Mouse (Mus musculus) retina, embryonic 14.5 days (tissue): ENCODE results near the gene Stx11.

Source experiments
- DNase-seq: peaks from one replicate; pipeline ENCODE4 v3.0.0-alpha.2; 2015; ENCODE audit warnings: low spot score

The Stx11 gene

GRCm38 (mm10) chr10:12915826-12916225 is 48.3 kb downstream of the Stx11 start:
- no peak for DNase-seq

DNA sequence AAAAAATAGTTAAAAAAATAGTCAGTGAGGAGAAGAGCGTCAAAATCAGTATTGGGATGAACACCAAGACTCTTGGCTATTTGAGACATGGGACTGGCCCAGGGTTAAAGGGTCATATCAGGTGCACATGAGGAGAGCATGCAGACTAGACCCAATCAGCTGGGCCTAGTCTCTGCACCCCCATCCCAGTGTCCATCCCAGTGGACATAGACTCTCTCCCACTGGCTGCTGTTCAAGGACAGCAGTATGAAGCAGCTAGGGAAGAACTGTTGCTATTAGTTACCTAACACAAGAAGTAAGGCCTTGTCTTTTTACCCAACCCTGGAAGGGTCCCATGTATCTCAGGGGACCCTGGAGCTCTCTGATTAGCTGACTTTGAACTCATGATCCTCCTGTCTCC is 49.9 kb downstream of the Stx11 start:
- DNase-seq, result no peak

- no peak for DNase-seq
Observed at GRCm38 (mm10) chr10:12911981-12912530, 52.0 kb downstream of the Stx11 start.

DNA sequence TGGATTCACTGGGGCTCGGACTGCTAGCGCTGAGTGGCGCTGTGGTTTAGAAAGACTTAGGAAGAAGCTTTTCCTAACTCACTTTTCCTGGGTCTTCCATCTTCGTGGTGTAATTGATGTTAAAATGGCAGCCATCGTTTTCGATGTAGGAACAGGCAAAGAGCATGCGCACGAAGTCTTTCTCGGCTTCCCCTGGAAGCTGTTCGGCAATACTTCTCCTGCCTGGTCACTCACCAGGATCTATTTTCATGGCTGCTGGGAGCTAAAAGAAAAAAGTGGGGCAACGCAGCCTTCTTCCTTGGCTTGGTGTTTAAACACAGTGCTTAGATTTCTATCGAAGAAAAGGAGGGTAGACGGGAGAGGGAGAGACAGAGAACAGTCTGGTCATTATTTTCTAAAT is 52.6 kb downstream of the Stx11 start:
- no peak for DNase-seq

DNA sequence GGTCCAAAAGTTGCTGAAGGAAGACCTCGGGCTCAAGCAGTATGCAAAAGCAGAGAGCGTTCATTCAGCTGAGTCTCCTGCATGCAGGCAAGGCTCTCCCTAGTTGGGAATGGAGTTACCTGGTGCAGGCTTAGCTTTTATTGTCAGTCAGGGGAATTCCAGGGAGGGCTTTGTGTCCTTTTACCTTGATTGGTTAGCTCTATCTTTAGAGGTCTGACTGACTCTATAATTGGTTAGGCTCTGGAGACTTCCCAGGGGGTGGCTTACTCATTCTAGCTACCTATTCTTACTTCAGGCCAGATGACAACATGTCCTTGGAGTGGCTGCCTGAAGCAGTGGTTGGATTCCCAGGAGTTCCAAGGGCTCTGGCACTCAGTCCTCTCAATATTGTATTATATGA is 54.2 kb downstream of the Stx11 start:
- no peak for DNase-seq

GRCm38 (mm10) chr10:12909179-12909578 is 54.9 kb downstream of the Stx11 start:
- no peak for DNase-seq

- no peak for DNase-seq
Observed at GRCm38 (mm10) chr10:12904140-12904528, 60.0 kb downstream of the Stx11 start.

DNA sequence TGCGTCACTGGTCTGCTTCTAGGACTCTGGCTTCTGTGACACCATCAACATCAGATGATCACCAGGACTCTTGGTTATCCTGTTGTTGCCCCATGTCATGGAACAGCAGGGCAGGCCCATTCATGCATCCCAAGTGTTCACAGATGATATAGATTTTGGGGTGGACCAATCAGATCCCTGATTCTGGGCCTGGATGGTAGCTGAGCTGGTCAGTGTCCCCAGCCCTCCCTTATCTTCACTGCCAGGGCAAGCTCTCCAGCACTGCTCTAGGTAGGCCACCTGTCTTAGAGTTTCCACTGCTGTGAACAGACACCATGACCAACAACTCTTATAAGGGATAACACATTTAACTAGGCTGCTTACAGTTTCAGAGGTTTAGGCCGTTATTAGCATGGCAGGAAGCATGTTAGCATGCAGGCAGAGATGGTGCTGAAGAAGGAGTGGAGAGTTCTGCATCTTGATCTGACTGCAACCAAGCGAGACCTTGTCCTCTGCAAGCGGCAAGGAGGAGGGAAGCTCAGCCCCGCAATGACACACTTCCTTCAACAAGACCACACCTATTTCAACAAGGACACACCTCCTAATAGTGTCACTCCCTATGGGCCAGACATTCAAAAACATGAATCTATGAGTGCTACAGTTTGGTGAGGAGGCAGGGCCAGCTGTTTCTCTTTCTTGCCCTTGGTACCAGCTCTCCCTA is 60.5 kb downstream of the Stx11 start:
- DNase-seq, result no peak

- no peak for DNase-seq
Observed at GRCm38 (mm10) chr10:12899901-12900300, 64.2 kb downstream of the Stx11 start.

DNA sequence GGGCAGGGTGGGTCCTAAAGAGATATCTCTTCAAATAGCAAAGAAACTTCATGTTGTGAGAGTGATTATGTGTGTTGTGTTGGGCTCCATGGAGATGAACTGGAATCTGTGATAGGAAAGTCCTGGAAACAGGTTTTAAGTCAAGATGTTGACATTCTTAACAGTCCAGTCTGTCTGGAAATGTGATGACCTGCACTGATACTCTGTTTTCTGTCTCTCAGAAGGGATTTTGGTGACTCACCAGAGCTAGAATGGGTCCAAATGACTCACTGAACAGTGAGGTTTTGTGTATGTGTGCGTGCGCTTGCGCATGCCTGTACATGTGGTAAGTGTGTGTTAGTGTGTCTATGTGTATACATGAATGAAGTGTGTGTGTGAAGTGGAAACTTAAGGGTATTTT is 70.8 kb downstream of the Stx11 start:
- no peak for DNase-seq

- no peak for DNase-seq
Observed at GRCm38 (mm10) chr10:12888373-12888772, 75.7 kb downstream of the Stx11 start.
